Mouse (Mus musculus): ENCODE data around the gene Ccdc57.

The Ccdc57 gene

GRCm38 (mm10) chr11:120951731-120952730, 19.4 kb upstream of the Ccdc57 start:
- no peak for DNase-seq

- no peak for DNase-seq
These were observed 18.6 kb upstream of the Ccdc57 start for GRCm38 (mm10) chr11:120951237-120951636.

- peak; percentile 91 for DNase-seq
These were observed 17.9 kb upstream of the Ccdc57 start for GRCm38 (mm10) chr11:120950281-120951202.

- no peak for DNase-seq
These were observed 17.2 kb upstream of the Ccdc57 start for GRCm38 (mm10) chr11:120949863-120950262.

- peak; percentile 19 to 66 for DNase-seq
These were observed 16.5 kb upstream of the Ccdc57 start for GRCm38 (mm10) chr11:120948861-120949851.

GRCm38 (mm10) chr11:120948328-120948727, 15.7 kb upstream of the Ccdc57 start, which contains the start of gene Slc16a3:
Gene Slc16a3, plus strand, starts transcription at chr11:120948480.
- DNase-seq: peak in 1 of 2 experiments; percentile 31

GRCm38 (mm10) chr11:120945926-120946325, 13.3 kb upstream of the Ccdc57 start:
- DNase-seq: no peak

GRCm38 (mm10) chr11:120945266-120945665, 12.6 kb upstream of the Ccdc57 start:
- no peak for DNase-seq

- DNase-seq: no peak
These were observed 8.3 kb upstream of the Ccdc57 start for GRCm38 (mm10) chr11:120940959-120941358.

GRCm38 (mm10) chr11:120939712-120940341, 7.2 kb upstream of the Ccdc57 start:
- DNase-seq: no peak

GRCm38 (mm10) chr11:120938795-120939194, 6.1 kb upstream of the Ccdc57 start:
- no peak for DNase-seq

GRCm38 (mm10) chr11:120937976-120938375, 5.3 kb upstream of the Ccdc57 start:
- DNase-seq: no peak

GRCm38 (mm10) chr11:120931479-120931878, 1.2 kb downstream of the Ccdc57 start:
- no peak for DNase-seq

GRCm38 (mm10) chr11:120928468-120928867, 4.2 kb downstream of the Ccdc57 start:
- no peak for DNase-seq

GRCm38 (mm10) chr11:120922528-120922927, 10.1 kb downstream of the Ccdc57 start:
- no peak for DNase-seq

- DNase-seq: no peak
These were observed 14.9 kb downstream of the Ccdc57 start for GRCm38 (mm10) chr11:120917756-120918155.

- DNase-seq: no peak
These were observed 16.2 kb downstream of the Ccdc57 start for GRCm38 (mm10) chr11:120916477-120916876.

GRCm38 (mm10) chr11:120913796-120914195, 18.9 kb downstream of the Ccdc57 start:
- DNase-seq: no peak

- DNase-seq: peak; percentile 80 to 91
These were observed 27.2 kb downstream of the Ccdc57 start for GRCm38 (mm10) chr11:120905430-120905873.

- no peak for DNase-seq
These were observed 28.1 kb downstream of the Ccdc57 start for GRCm38 (mm10) chr11:120904561-120904960.

GRCm38 (mm10) chr11:120903159-120903850, 29.4 kb downstream of the Ccdc57 start:
- DNase-seq: no peak
